Comparison of ENCODE assay signal across 10 mouse cellular contexts in the genomic region with DNA sequence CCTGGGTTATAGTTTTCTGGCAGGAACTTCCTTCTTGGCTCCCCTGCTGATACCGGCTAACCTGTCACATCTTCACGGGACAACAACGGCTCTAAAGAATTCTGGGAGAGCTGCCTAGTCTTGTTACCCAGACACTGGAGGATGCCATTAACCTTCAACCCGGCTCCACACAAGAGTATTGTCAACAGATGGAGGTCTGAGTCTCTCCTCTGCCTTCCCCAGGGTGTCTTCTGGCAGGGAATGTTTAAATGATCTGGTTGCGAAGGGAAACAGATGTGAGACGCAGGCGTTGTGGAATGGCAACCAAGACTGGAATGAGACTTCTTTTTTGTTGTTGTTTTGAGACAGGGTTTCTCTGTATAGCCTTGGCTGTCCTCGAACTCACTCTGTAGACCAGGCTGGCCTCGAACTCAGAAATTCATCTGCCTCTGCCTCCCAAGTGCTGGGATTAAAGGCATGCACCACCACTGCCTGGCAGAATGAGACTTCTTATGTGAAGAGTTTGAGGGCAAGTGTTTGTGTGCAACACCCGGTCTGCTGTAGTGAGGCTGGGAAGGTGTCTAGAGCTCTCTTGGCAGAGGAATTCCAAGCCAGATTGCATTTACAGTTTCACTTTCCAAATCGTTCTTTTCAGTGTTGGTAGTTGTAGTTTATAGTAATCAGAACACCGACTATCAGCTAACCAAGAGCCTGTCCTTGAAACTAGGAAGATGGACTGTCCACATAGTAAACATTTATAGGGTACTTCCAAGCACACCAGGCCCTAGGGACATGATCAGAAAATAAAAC.
DNase-seq lines count a peak whose midpoint lies in the region; ATAC-seq lines count a peak whose summit lies in the region.
"Had no signal": no experiment of that assay in that cellular context is flagged by ENCODE, and none has a peak within 500 bp of the region (broad histone marks: within the 10 kb centered on the region; RNA-seq: fewer than 3 reads in every experiment).

No protein-coding gene starts in this region.

- H3K36me3 ChIP-seq in forebrain, embryonic 14.5 days (ENCODE audit: control insufficient read depth, insufficient read depth, low read length) = no peaks in the 10 kb centered on the region
- no peaks in the 10 kb centered on the region for H3K36me3 ChIP-seq in forebrain, embryonic 11.5 days (ENCODE audit: control insufficient read depth, insufficient read depth, low read length)
- no peaks in the 10 kb centered on the region for H3K36me3 ChIP-seq in lung, embryonic 16.5 days (ENCODE audit: control insufficient read depth, insufficient read depth, low read length)
- no peaks in the 10 kb centered on the region for H3K36me3 ChIP-seq in midbrain, embryonic 10.5 days

- peak; percentile 23; the same call in 1 of the 2 replicates for ATAC-seq in forebrain, embryonic 14.5 days
- no peak for ATAC-seq in forebrain, embryonic 11.5 days (replicated peaks; ENCODE audit: low FRiP score)
- ATAC-seq in lung, embryonic 16.5 days (ENCODE audit: low read depth) = peak; percentile 88

- H3K9me3 ChIP-seq in forebrain, embryonic 14.5 days (replicated peaks; ENCODE audit: control insufficient read depth, low read length) = no peaks in the 10 kb centered on the region
- no peaks in the 10 kb centered on the region for H3K9me3 ChIP-seq in forebrain, embryonic 11.5 days (ENCODE audit: control insufficient read depth, low read length)
- no peaks in the 10 kb centered on the region for H3K9me3 ChIP-seq in lung, embryonic 16.5 days (ENCODE audit: control insufficient read depth, low read length)
- no peaks in the 10 kb centered on the region for H3K9me3 ChIP-seq in midbrain, embryonic 10.5 days (replicated peaks)

- no peak overlapping the region for H3K4me3 ChIP-seq in forebrain, embryonic 14.5 days (ENCODE audit: low read depth, low read length)
- H3K4me3 ChIP-seq in forebrain, embryonic 11.5 days (ENCODE audit: low read depth, low read length) = no peak overlapping the region
- no peak overlapping the region for H3K4me3 ChIP-seq in lung, embryonic 16.5 days (ENCODE audit: low read length)
- H3K4me3 ChIP-seq in midbrain, embryonic 10.5 days = no peak overlapping the region
- H3K4me3 ChIP-seq: left cerebral cortex, adult 2 months had no signal

- H3K27me3 ChIP-seq in forebrain, embryonic 14.5 days (replicated peaks; ENCODE audit: control insufficient read depth, insufficient read depth, low read length) = no peaks in the 10 kb centered on the region
- H3K27me3 ChIP-seq in forebrain, embryonic 11.5 days (ENCODE audit: control insufficient read depth, insufficient read depth, low read length) = no peaks in the 10 kb centered on the region
- no peaks in the 10 kb centered on the region for H3K27me3 ChIP-seq in lung, embryonic 16.5 days (ENCODE audit: control insufficient read depth, insufficient read depth, low read depth, low read length)
- H3K27me3 ChIP-seq in midbrain, embryonic 10.5 days (ENCODE audit: low read depth, poor library complexity, severe bottlenecking) = no peaks in the 10 kb centered on the region

- H3K4me1 ChIP-seq in forebrain, embryonic 14.5 days (ENCODE audit: control insufficient read depth, insufficient read depth, low read length) = no peaks in the 10 kb centered on the region
- no peaks in the 10 kb centered on the region for H3K4me1 ChIP-seq in forebrain, embryonic 11.5 days (replicated peaks; ENCODE audit: control insufficient read depth, insufficient read depth, low read length)
- H3K4me1 ChIP-seq in lung, embryonic 16.5 days (replicated peaks; ENCODE audit: control insufficient read depth, insufficient read depth, low read length) = peaks cover 3% of the 10 kb centered on the region; the same call in 1 of the 2 replicates
- H3K4me1 ChIP-seq in midbrain, embryonic 10.5 days = peaks cover 11% of the 10 kb centered on the region

- H3K4me2 ChIP-seq in forebrain, embryonic 14.5 days (ENCODE audit: low read length) = no peak overlapping the region
- H3K4me2 ChIP-seq in forebrain, embryonic 11.5 days (ENCODE audit: low read depth, low read length, severe bottlenecking) = no peak overlapping the region
- no peak overlapping the region for H3K4me2 ChIP-seq in lung, embryonic 16.5 days (ENCODE audit: low read depth, low read length)

- WGBS in forebrain, embryonic 14.5 days = 81% methylated on average over 12 of the region's 12 CpGs
- 74% methylated on average over 12 of the region's 12 CpGs for WGBS in forebrain, embryonic 11.5 days
- WGBS in lung, embryonic 16.5 days = 41% methylated on average over 12 of the region's 12 CpGs
- WGBS in midbrain, embryonic 10.5 days = 77% methylated on average over 12 of the region's 12 CpGs

- DNase-seq in forebrain, embryonic 14.5 days (ENCODE audit: low spot score) = peak; percentile 44
- no peak for DNase-seq in forebrain, embryonic 11.5 days (ENCODE audit: low spot score)
- peak; percentile 47 for DNase-seq in NIH3T3 (ENCODE audit: low read depth)
- peak; percentile 17 to 27 for DNase-seq in gastrocnemius, adult 8-10 months (ENCODE audit: low spot score in 2 of 2)
- DNase-seq in midbrain, embryonic 10.5 days (ENCODE audit: low spot score) = no peak
- DNase-seq in thymus, postnatal 4 days = no peak
- no peak for DNase-seq in testis, postnatal 14 days (ENCODE audit: low spot score)
- DNase-seq: kidney, adult 18-20 months had no signal

- no peak overlapping the region for H3K9ac ChIP-seq in forebrain, embryonic 14.5 days (ENCODE audit: low read length)
- no peak overlapping the region for H3K9ac ChIP-seq in forebrain, embryonic 11.5 days (ENCODE audit: low read length)
- H3K9ac ChIP-seq in lung, embryonic 16.5 days (ENCODE audit: low read length) = no peak overlapping the region

- H3K27ac ChIP-seq in forebrain, embryonic 14.5 days (ENCODE audit: low read depth, low read length) = no peak overlapping the region
- H3K27ac ChIP-seq in forebrain, embryonic 11.5 days (ENCODE audit: low read depth, low read length) = no peak overlapping the region
- peak overlapping the region; percentile 62 for H3K27ac ChIP-seq in lung, embryonic 16.5 days (ENCODE audit: low read length)
- H3K27ac ChIP-seq in midbrain, embryonic 10.5 days (replicated peaks) = no peak overlapping the region
- H3K27ac ChIP-seq: left cerebral cortex, adult 2 months had no signal

Comparison
In these comparisons a context has a peak if more than half of its experiments do, and no peak if none do; other contexts are left out.
1. DNase-seq: peak in forebrain, embryonic 14.5 days (single experiment), NIH3T3 (single experiment) and gastrocnemius, adult 8-10 months (2 of 2); none in forebrain, embryonic 11.5 days (single experiment), midbrain, embryonic 10.5 days (single experiment), thymus, postnatal 4 days (single experiment) and testis, postnatal 14 days (single experiment).